Mouse (Mus musculus) testis, postnatal 14 days (tissue): ENCODE measurements at regions not wholly inside any gene's neighbourhood (a gene's known extent, or its start where the extent isn't known, plus 50 kb on each side); places are given as distances from the start of the nearest gene placed in this dataset.
"Not testable (repeated sequence)": the region's sequence is repeated elsewhere in the genome, so short reads cannot be mapped to it uniquely, and the experiment has no call there.

ENCODE experiments used
- DNase-seq: peaks from one replicate; pipeline ENCODE4 v3.0.0; 2021; ENCODE audit warnings: low spot score

GRCm38 (mm10) chr11:71285193-71285592 lies 54.7 kb upstream of the Nlrp1b start:
- DNase-seq: no peak

- DNase-seq: not testable (repeated sequence)
Measured at GRCm38 (mm10) chr11:71288243-71288642, 57.7 kb upstream of the Nlrp1b start.

GRCm38 (mm10) chr11:71289490-71289889 lies 59.0 kb upstream of the Nlrp1b start:
- DNase-seq: no peak

- no peak for DNase-seq
Measured at GRCm38 (mm10) chr11:71299479-71299878, 68.9 kb upstream of the Nlrp1b start.

GRCm38 (mm10) chr11:71323439-71323838 lies 92.9 kb upstream of the Nlrp1b start:
- DNase-seq: no peak

- no peak for DNase-seq
Measured at GRCm38 (mm10) chr11:71337428-71337827, 106.9 kb upstream of the Nlrp1b start.

GRCm38 (mm10) chr11:71346024-71346423 lies 115.5 kb upstream of the Nlrp1b start:
- no peak for DNase-seq

- DNase-seq: no peak
Measured at GRCm38 (mm10) chr11:71357089-71357488, 126.6 kb upstream of the Nlrp1b start.

GRCm38 (mm10) chr11:71360856-71361255 lies 130.3 kb upstream of the Nlrp1b start:
- DNase-seq: no peak

- no peak for DNase-seq
Measured at GRCm38 (mm10) chr11:71371871-71372270, 141.3 kb upstream of the Nlrp1b start.

GRCm38 (mm10) chr11:71375132-71375531 lies 144.6 kb upstream of the Nlrp1b start:
- no peak for DNase-seq

GRCm38 (mm10) chr11:71388411-71388810 lies 157.9 kb upstream of the Nlrp1b start:
- DNase-seq: no peak

GRCm38 (mm10) chr11:71389659-71390058 lies 159.1 kb upstream of the Nlrp1b start:
- no peak for DNase-seq

- no peak for DNase-seq
Measured at GRCm38 (mm10) chr11:71390151-71390550, 159.6 kb upstream of the Nlrp1b start.

- DNase-seq: no peak
Measured at GRCm38 (mm10) chr11:71390616-71391015, 160.1 kb upstream of the Nlrp1b start.

- DNase-seq: no peak
Measured at GRCm38 (mm10) chr11:71393406-71393805, 162.9 kb upstream of the Nlrp1b start.

- no peak for DNase-seq
Measured at GRCm38 (mm10) chr11:71395023-71395422, 164.5 kb upstream of the Nlrp1b start.

- no peak for DNase-seq
Measured at GRCm38 (mm10) chr11:71395631-71396030, 165.1 kb upstream of the Nlrp1b start.

- no peak for DNase-seq
Measured at GRCm38 (mm10) chr11:71400351-71400750, 169.8 kb upstream of the Nlrp1b start.

- no peak for DNase-seq
Measured at GRCm38 (mm10) chr11:71401411-71402276, 171.1 kb upstream of the Nlrp1b start.

GRCm38 (mm10) chr11:71404361-71404760 lies 173.8 kb upstream of the Nlrp1b start:
- DNase-seq: no peak

- no peak for DNase-seq
Measured at GRCm38 (mm10) chr11:71407043-71407442, 176.5 kb upstream of the Nlrp1b start.

GRCm38 (mm10) chr11:71409211-71409765 lies 178.8 kb upstream of the Nlrp1b start:
- DNase-seq: no peak

GRCm38 (mm10) chr11:71410582-71410981 lies 180.0 kb upstream of the Nlrp1b start:
- DNase-seq: no peak
